Mouse (Mus musculus) megakaryocyte, embryonic 14.5 days (primary cell): ENCODE measurements around the gene Rasl11b.

ENCODE experiments used
- FLI1 ChIP-seq: IDR thresholded peaks from 2 replicates; pipeline ENCODE4 v1.6.1; 2012; ENCODE audit warnings: low read length, inconsistent platforms, mixed read lengths
- GATA1 ChIP-seq: IDR thresholded peaks from 3 replicates; pipeline ENCODE4 v1.6.1; 2012; ENCODE audit warnings: mixed read lengths, low read length, inconsistent platforms, borderline replicate concordance

DNA sequence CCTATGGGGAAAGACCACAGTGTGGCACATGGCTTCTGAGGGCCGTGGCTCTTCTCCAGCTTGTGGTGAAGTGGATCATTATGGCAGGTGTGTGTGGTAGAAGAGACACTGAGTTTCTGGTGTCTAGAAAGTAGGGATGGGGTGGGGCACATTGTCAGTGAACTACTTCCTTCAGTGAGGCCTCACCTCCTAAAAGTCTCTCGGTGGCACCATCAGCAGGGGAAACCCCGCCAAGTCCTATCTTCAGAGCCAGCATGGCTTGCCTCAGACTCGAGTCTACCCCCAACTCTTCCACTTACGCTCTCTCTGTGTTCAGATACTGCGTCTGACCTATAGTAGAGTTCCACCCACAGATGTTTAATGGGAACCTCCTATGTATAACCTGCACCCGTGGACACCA is 38.7 kb downstream of the Rasl11b start:
- TF ChIP-seq GATA1: no peak
- TF ChIP-seq FLI1: no peak
